Mouse (Mus musculus) colon, adult 2 months (tissue): Measurements from ENCODE around the gene Hcst. TPM values are rescaled to one million over a fixed set of nuclear protein-coding genes. Genes with fewer than 3 reads are reported as not detected.

ENCODE experiments used
- polyA plus RNA-seq: library from polyadenylated mRNA; depleted of rRNA; stranded (reverse); fragments of >200 nt; gene quantifications from 2 replicates; pipeline ENCODE4 v1.2.3, GENCODE M21; 2012; rRNA removed

Hcst gene
- 12.2 and 17.0 TPM in 2 replicates for polyA plus RNA-seq

GRCm38 (mm10) chr7:30419561-30420499, at the start of gene Hcst:
Gene Hcst, minus strand, starts transcription at chr7:30419854.

DNA sequence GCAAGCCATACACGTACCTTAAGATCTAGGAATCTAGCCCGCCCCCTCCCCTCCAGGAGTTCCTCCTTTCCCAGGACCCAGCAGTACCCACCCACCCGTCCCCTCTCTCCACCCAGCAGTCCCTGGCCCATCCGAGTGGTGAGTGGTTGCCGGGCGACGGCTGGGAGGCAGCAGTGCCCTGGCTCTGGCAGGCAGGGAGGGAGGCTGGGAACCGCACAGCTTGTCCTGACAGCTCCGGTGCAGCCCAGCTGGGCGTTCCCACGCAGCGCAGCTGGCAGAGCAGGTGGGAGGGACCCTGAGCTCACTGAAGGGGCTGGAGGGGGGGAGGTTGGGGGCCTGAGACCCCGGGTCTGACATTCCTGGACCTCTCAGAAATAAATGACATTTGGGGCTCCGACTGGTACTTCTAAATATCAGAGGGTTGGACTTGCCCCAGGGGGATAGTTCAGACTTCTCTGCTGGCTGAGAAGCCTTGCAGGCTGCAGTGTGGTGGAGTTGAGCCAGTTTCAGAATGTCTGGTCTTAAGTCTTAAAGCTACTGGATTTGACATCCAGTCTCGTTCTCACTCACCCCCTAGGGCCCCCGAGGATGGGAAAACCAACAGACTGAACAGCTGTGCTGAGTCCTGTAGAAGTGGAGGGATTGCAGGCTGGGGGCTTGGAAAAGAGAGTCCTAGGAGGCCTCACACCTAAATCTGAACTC, 38.1 kb upstream of the Hcst start, which contains the start of the genes Kirrel2 and Nphs1:
TSS of gene Kirrel2 (minus strand) at position 62 of the 702 bp plus-strand sequence.
TSS of gene Nphs1 (plus strand) at position 687 of the 702 bp plus-strand sequence.

GRCm38 (mm10) chr7:30444971-30445751, 25.5 kb upstream of the Hcst start, which contains the start of gene Aplp1:
Gene Aplp1, minus strand, starts transcription at chr7:30445535.

GRCm38 (mm10) chr7:30421175-30421889, 1.7 kb upstream of the Hcst start, which contains the start of gene Nfkbid:
Gene Nfkbid, plus strand, starts transcription at chr7:30421732.

DNA sequence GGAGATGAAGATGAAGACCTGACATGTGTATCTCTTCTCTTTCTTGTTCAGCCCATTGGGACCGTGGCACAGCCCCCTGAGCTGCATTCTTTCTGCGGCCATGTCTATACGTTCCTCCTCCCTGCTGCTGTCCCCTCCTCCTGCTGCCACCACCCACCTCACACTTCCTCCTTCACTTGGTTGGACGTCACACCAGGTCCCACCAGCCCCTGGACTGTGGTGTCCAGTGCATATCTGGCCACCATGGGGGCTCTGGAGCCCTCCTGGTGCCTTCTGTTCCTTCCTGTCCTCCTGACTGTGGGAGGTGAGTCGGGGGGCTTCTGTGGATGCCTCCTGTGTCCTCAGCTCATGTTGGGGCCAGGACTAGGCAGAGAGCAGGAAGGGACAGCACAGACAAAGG, 6.1 kb downstream of the Hcst start, which contains the start of gene Tyrobp:
TSS of gene Tyrobp (plus strand) at position 165 of the 400 bp plus-strand sequence.

Other genes with a start within 250 kb of the Hcst start
- gene Cox7a1, start 235.7 kb downstream of the Hcst start, polyA plus RNA-seq: 48.3 and 56.0 TPM in 2 replicates
- gene Capns1, start 221.0 kb downstream of the Hcst start, polyA plus RNA-seq: 791 and 1,080 TPM in 2 replicates
- gene Polr2i, start 187.9 kb downstream of the Hcst start, polyA plus RNA-seq: 86.6 and 107 TPM in 2 replicates
- 46.0 and 55.7 TPM in 2 replicates for gene Tbcb, start 187.6 kb downstream of the Hcst start, polyA plus RNA-seq
- gene Ovol3, start 184.1 kb downstream of the Hcst start, polyA plus RNA-seq: not detected in 2 replicates
- 0.12 and 0.19 TPM in 2 replicates for gene Thap8, start 139.8 kb downstream of the Hcst start, polyA plus RNA-seq
- 20.8 and 23.2 TPM in 2 replicates for gene Wdr62, start 139.4 kb downstream of the Hcst start, polyA plus RNA-seq
- 11.3 and 14.7 TPM in 2 replicates for gene Clip3, start 128.1 kb downstream of the Hcst start, polyA plus RNA-seq
- 165 and 192 TPM in 2 replicates for gene Alkbh6, start 111.1 kb downstream of the Hcst start, polyA plus RNA-seq
- 11.0 and 13.9 TPM in 2 replicates for gene Syne4, start 105.0 kb downstream of the Hcst start, polyA plus RNA-seq
- gene E130208F15Rik, start 98.1 kb downstream of the Hcst start, polyA plus RNA-seq: 1.2 and 1.4 TPM in 2 replicates
- 26.8 and 37.9 TPM in 2 replicates for gene Sdhaf1, start 96.0 kb downstream of the Hcst start, polyA plus RNA-seq
- 25.6 and 26.3 TPM in 2 replicates for gene Lrfn3, start 57.1 kb downstream of the Hcst start, polyA plus RNA-seq
- gene Tyrobp, start 6.1 kb downstream of the Hcst start, polyA plus RNA-seq: 54.3 and 84.5 TPM in 2 replicates
- gene Nfkbid, start 1.9 kb upstream of the Hcst start, polyA plus RNA-seq: 7.8 and 8.1 TPM in 2 replicates
- gene Aplp1, start 25.7 kb upstream of the Hcst start, polyA plus RNA-seq: 49.6 and 52.2 TPM in 2 replicates
- gene Kirrel2, start 37.8 kb upstream of the Hcst start, polyA plus RNA-seq: 0.35 and 0.52 TPM in 2 replicates
- 0.03 and 0.80 TPM in 2 replicates for gene Nphs1, start 38.5 kb upstream of the Hcst start, polyA plus RNA-seq
- gene Prodh2, start 73.8 kb upstream of the Hcst start, polyA plus RNA-seq: not detected in 2 replicates
- 17.3 and 18.3 TPM in 2 replicates for gene Arhgap33, start 115.2 kb upstream of the Hcst start, polyA plus RNA-seq
- gene Hspb6, start 132.3 kb upstream of the Hcst start, polyA plus RNA-seq: 80.2 and 99.4 TPM in 2 replicates
- 8.5 TPM in 2 replicates for gene Proser3, start 132.4 kb upstream of the Hcst start, polyA plus RNA-seq
- 32.0 and 32.4 TPM in 2 replicates for gene Lin37, start 140.0 kb upstream of the Hcst start, polyA plus RNA-seq
- 40.8 and 56.2 TPM in 2 replicates for gene U2af1l4, start 143.4 kb upstream of the Hcst start, polyA plus RNA-seq
- gene Gm49396, start 143.5 kb upstream of the Hcst start, polyA plus RNA-seq: 1.2 and 1.4 TPM in 2 replicates
- 109 and 156 TPM in 2 replicates for gene Psenen, start 143.8 kb upstream of the Hcst start, polyA plus RNA-seq
- 7.7 and 8.8 TPM in 2 replicates for gene Igflr1, start 145.6 kb upstream of the Hcst start, polyA plus RNA-seq
- 46.0 and 47.1 TPM in 2 replicates for gene Kmt2b, start 168.9 kb upstream of the Hcst start, polyA plus RNA-seq
- 5.3 and 6.6 TPM in 2 replicates for gene Zbtb32, start 179.1 kb upstream of the Hcst start, polyA plus RNA-seq
- 24.9 and 37.7 TPM in 2 replicates for gene Upk1a, start 193.0 kb upstream of the Hcst start, polyA plus RNA-seq
- gene Cox6b1, start 206.3 kb upstream of the Hcst start, polyA plus RNA-seq: 423 and 473 TPM in 2 replicates
- not detected in 2 replicates for gene Etv2, start 216.0 kb upstream of the Hcst start, polyA plus RNA-seq
- gene Rbm42, start 230.5 kb upstream of the Hcst start, polyA plus RNA-seq: 82.7 and 93.1 TPM in 2 replicates
- 7.2 and 8.7 TPM in 2 replicates for gene Haus5, start 245.1 kb upstream of the Hcst start, polyA plus RNA-seq